Mouse (Mus musculus): ENCODE data around the gene Litaf. TPM values are rescaled to one million over a fixed set of nuclear protein-coding genes. Genes with fewer than 3 reads are reported as not detected.

Litaf gene
- total and polyA plus RNA-seq, 3 experiments: 97.5 to 178 (median 154) TPM

DNA sequence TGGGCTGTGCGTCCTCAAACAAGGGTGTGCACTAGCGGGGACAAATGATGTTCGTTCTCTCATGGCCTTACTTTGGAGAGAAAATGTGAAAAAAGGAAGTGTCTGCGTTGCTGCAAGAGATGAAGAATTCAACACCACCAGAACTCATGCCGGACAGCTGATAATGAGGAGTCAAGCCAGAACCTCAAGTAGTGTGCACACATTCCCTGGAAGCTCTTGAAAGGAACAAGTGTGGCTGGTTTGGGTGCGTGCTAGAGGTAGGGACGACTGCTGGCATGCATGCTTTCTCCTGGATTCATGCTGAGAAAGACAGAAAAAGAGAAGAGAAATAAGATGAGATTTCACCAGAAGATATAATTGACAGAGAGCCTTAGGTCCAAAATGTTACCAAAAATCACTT lies 18.8 kb downstream of the Litaf start:
- dilution Hi-C loops (cut with MboI; ENCODE audit: extremely low pct_ligation_motif_present, extremely low pct_unique_long_range_greater_than_20kb, low sequenced_read_pairs): no loop called here

DNA sequence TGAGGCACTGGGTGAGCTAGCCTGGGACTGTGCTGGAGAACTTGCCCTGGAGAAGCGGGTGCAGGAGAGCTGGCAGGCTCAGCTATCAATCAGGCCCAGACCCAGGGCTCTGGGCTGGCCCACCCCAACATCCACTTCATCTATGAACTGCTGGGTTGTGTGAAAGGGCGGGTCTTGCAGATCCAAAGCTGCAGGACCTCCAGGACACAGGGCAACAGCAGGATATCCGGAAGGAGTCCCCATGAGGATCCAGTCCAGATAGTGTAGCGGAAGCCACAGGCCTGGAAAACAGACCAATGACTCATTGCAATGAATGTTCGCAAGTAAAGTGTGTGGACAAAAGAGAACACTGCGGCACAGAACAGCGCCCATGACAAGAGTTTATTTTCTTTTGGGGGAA lies 19.5 kb downstream of the Litaf start:
- Histone ChIP-seq H3K36me3 (replicated peaks in 1 of 2; ENCODE audit: control insufficient read depth in 1 of 2, insufficient read depth in 1 of 2, low read length in 1 of 2) (peaks cover 0 to 7% of the 10 kb centered on the region in 2 experiments), H3K4me3 (replicated peaks in 1 of 3; ENCODE audit: low read depth in 2 of 3, low read length in 2 of 3, poor library complexity in 1 of 3) (no peak overlapping the region), H3K9me3 (replicated peaks; ENCODE audit: low read length) (no peaks in the 10 kb centered on the region), H3K27me3 (replicated peaks) (no peaks in the 10 kb centered on the region), H3K9ac (ENCODE audit: insufficient read depth, low read depth) (no peak overlapping the region), H3K79me2 (replicated peaks; ENCODE audit: control insufficient read depth, extremely low read depth, insufficient read depth, poor library complexity, severe bottlenecking) (no peaks in the 10 kb centered on the region), H3K27ac (ENCODE audit: insufficient read depth, low read depth) (no peak overlapping the region), H3K4me1 (ENCODE audit: control insufficient read depth in 1 of 2, insufficient read depth in 2 of 2) (peaks cover 0 to 4% of the 10 kb centered on the region in 2 experiments; a peak in 2 of 4 replicates), H3K4me2 (ENCODE audit: insufficient read depth, low read depth, poor library complexity, severe bottlenecking) (no peak overlapping the region)
- DNase-seq (ENCODE audit: extremely low read depth): no peak
- in situ Hi-C loops (cut with MboI; ENCODE audit: low pct_ligation_motif_present, low pct_unique_long_range_greater_than_20kb, low sequenced_read_pairs) (loop anchor here (10.0 kb wide), 1 partner anchor 48 kb away; no protein-coding TSS in a partner anchor), dilution Hi-C loops (cut with MboI; ENCODE audit: extremely low pct_ligation_motif_present, extremely low pct_unique_long_range_greater_than_20kb, low sequenced_read_pairs) (no loop called here)
- TF ChIP-seq ZMIZ1 (IDR thresholded peaks at IDR 0.05; ENCODE audit: low read depth, low read length): no peak
- TF ChIP-seq MAZ (IDR thresholded peaks at IDR 0.05; ENCODE audit: low read depth, low read length): no peak
- no peak for TF ChIP-seq PAX5 (IDR thresholded peaks at IDR 0.05; ENCODE audit: low read length)
- no peak for TF ChIP-seq ETS1 (conservative IDR thresholded peaks at IDR 0.05; ENCODE audit: low read depth, low read length)

More for the DNA sequence above, 18.8 kb downstream of the Litaf start:
- Histone ChIP-seq H3K36me3 (replicated peaks in 1 of 2; ENCODE audit: control insufficient read depth in 1 of 2, insufficient read depth in 1 of 2, low read length in 1 of 2) (peaks cover 0 to 7% of the 10 kb centered on the region in 2 experiments), H3K27ac (ENCODE audit: insufficient read depth, low read depth) (no peak overlapping the region), H3K9me3 (replicated peaks; ENCODE audit: low read length) (no peaks in the 10 kb centered on the region), H3K4me3 (replicated peaks in 1 of 3; ENCODE audit: low read depth in 2 of 3, low read length in 2 of 3, poor library complexity in 1 of 3) (no peak overlapping the region), H3K4me1 (ENCODE audit: control insufficient read depth in 1 of 2, insufficient read depth in 2 of 2) (peaks cover 0 to 4% of the 10 kb centered on the region in 2 experiments; a peak in 2 of 4 replicates), H3K4me2 (ENCODE audit: insufficient read depth, low read depth, poor library complexity, severe bottlenecking) (no peak overlapping the region), H3K27me3 (replicated peaks) (no peaks in the 10 kb centered on the region), H3K9ac (ENCODE audit: insufficient read depth, low read depth) (no peak overlapping the region), H3K79me2 (replicated peaks; ENCODE audit: control insufficient read depth, extremely low read depth, insufficient read depth, poor library complexity, severe bottlenecking) (no peaks in the 10 kb centered on the region)
- DNase-seq (ENCODE audit: extremely low read depth): no peak
- in situ Hi-C loops (cut with MboI; ENCODE audit: low pct_ligation_motif_present, low pct_unique_long_range_greater_than_20kb, low sequenced_read_pairs): loop anchor here (10.0 kb wide), 1 partner anchor 48 kb away; no protein-coding TSS in a partner anchor
- no peak for TF ChIP-seq ZNF384 (IDR thresholded peaks at IDR 0.05; ENCODE audit: low read depth, low read length)
- no peak for TF ChIP-seq MAZ (IDR thresholded peaks at IDR 0.05; ENCODE audit: low read depth, low read length)
- no peak for TF ChIP-seq KAT2A (IDR thresholded peaks at IDR 0.05; ENCODE audit: insufficient replicate concordance, low read length)
- TF ChIP-seq TCF12 (IDR thresholded peaks at IDR 0.05; ENCODE audit: low read depth, low read length): no peak
- TF ChIP-seq ZC3H11A (IDR thresholded peaks at IDR 0.05; ENCODE audit: low read depth, low read length): no peak
- TF ChIP-seq TBP (conservative IDR thresholded peaks at IDR 0.05; ENCODE audit: low read depth, low read length): no peak
- TF ChIP-seq CTCF (conservative IDR thresholded peaks at IDR 0.05 in 1 of 2, IDR thresholded peaks at IDR 0.05 in 1 of 2; ENCODE audit: low read depth in 2 of 2, low read length in 2 of 2): no peak
- no peak for TF ChIP-seq IRF4 (IDR thresholded peaks at IDR 0.05; ENCODE audit: low read depth, low read length)
- TF ChIP-seq MYC (IDR thresholded peaks at IDR 0.05; ENCODE audit: low read depth, low read length): no peak
- TF ChIP-seq RCOR1 (conservative IDR thresholded peaks at IDR 0.05; ENCODE audit: low read depth, low read length): no peak
- no peak for TF ChIP-seq SIN3A (IDR thresholded peaks at IDR 0.05; ENCODE audit: low read length)
- TF ChIP-seq USF2 (conservative IDR thresholded peaks at IDR 0.05; ENCODE audit: low read depth, low read length): no peak
- no peak for TF ChIP-seq NRF1 (IDR thresholded peaks at IDR 0.05; ENCODE audit: low read depth, low read length)
- no peak for TF ChIP-seq MAX (IDR thresholded peaks at IDR 0.05; ENCODE audit: low read length)
- TF ChIP-seq MAFK (IDR thresholded peaks at IDR 0.05; ENCODE audit: insufficient replicate concordance, low read length): no peak
- no peak for TF ChIP-seq POLR2A (IDR thresholded peaks at IDR 0.05; ENCODE audit: low read depth, low read length)
